Mouse (Mus musculus): ENCODE data around the gene Tax1bp3. TPM values are rescaled to one million over a fixed set of nuclear protein-coding genes. Genes with fewer than 3 reads are reported as not detected.

Gene Tax1bp3
- polyA plus RNA-seq, 1 experiment from 2014 or later: 276 TPM

- H3K9me3 ChIP-seq: no peaks in the 10 kb centered on the region
- no peak for ATAC-seq (ENCODE audit: borderline replicate concordance, extremely low read depth, low FRiP score, low TSS enrichment)
- no peak overlapping the region for H3K27ac ChIP-seq
- H3K36me3 ChIP-seq: no peaks in the 10 kb centered on the region
- no peaks in the 10 kb centered on the region for H3K27me3 ChIP-seq
- no peaks in the 10 kb centered on the region for H3K4me1 ChIP-seq
- H3K4me2 ChIP-seq: no peak overlapping the region
- WGBS: 83% methylated on average over 9 of the region's 9 CpGs
- no peak overlapping the region for H3K4me3 ChIP-seq
- H3K9ac ChIP-seq: no peak overlapping the region
Measured at GRCm38 (mm10) chr11:73148209-73148608, 28.7 kb upstream of the Tax1bp3 start.

- H3K27me3 ChIP-seq: peaks cover 20% of the 10 kb centered on the region
- WGBS: 71% methylated on average over 6 of the region's 6 CpGs
- H3K9me3 ChIP-seq: no peaks in the 10 kb centered on the region
- no peak overlapping the region for H3K4me2 ChIP-seq
- peaks cover 2% of the 10 kb centered on the region; the same call in 1 of the 2 replicates for H3K4me1 ChIP-seq
- no peaks in the 10 kb centered on the region for H3K36me3 ChIP-seq
- H3K27ac ChIP-seq: no peak overlapping the region
- H3K4me3 ChIP-seq: no peak overlapping the region
- no peak for ATAC-seq (ENCODE audit: borderline replicate concordance, extremely low read depth, low FRiP score, low TSS enrichment)
- H3K9ac ChIP-seq: no peak overlapping the region
Measured at GRCm38 (mm10) chr11:73155071-73155470, 21.8 kb upstream of the Tax1bp3 start.

GRCm38 (mm10) chr11:73159957-73160810 is 16.7 kb upstream of the Tax1bp3 start, which contains the start of gene P2rx5:
Gene P2rx5 (plus strand): TSS chr11:73160421.
- Histone ChIP-seq H3K36me3 (no peaks in the 10 kb centered on the region), H3K27me3 (peaks cover 37% of the 10 kb centered on the region), H3K4me1 (peaks cover 4% of the 10 kb centered on the region; the same call in 1 of the 2 replicates), H3K27ac (no peak within 1 kb of the TSS), H3K4me3 (peak within 1 kb of the TSS; percentile 37), H3K4me2 (peak within 1 kb of the TSS; percentile 86), H3K9ac (peak within 1 kb of the TSS; percentile 40), H3K9me3 (no peaks in the 10 kb centered on the region)
- peak; percentile 75 for ATAC-seq (ENCODE audit: borderline replicate concordance, extremely low read depth, low FRiP score, low TSS enrichment)
- WGBS: 3% methylated on average over 44 of the region's 49 CpGs

GRCm38 (mm10) chr11:73160811-73161200 is 16.1 kb upstream of the Tax1bp3 start:
- WGBS: 21% methylated on average over 6 of the region's 6 CpGs
- Histone ChIP-seq H3K27me3 (peaks cover 37% of the 10 kb centered on the region), H3K4me1 (peaks cover 4% of the 10 kb centered on the region; the same call in 1 of the 2 replicates), H3K9me3 (no peaks in the 10 kb centered on the region), H3K36me3 (no peaks in the 10 kb centered on the region), H3K4me2 (peak overlapping the region; percentile 86), H3K9ac (peak overlapping the region; percentile 40; the same call in 1 of the 2 replicates), H3K27ac (no peak overlapping the region), H3K4me3 (peak overlapping the region; percentile 37)
- ATAC-seq (ENCODE audit: borderline replicate concordance, extremely low read depth, low FRiP score, low TSS enrichment): no peak

GRCm38 (mm10) chr11:73161616-73162015 is 15.3 kb upstream of the Tax1bp3 start:
- no peak overlapping the region for H3K4me3 ChIP-seq
- H3K27me3 ChIP-seq: peaks cover 37% of the 10 kb centered on the region
- peaks cover 8% of the 10 kb centered on the region; the same call in 1 of the 2 replicates for H3K4me1 ChIP-seq
- ATAC-seq (ENCODE audit: borderline replicate concordance, extremely low read depth, low FRiP score, low TSS enrichment): no peak
- WGBS: 84% methylated on average over 4 of the region's 4 CpGs
- no peaks in the 10 kb centered on the region for H3K36me3 ChIP-seq
- H3K27ac ChIP-seq: no peak overlapping the region
- no peak overlapping the region for H3K9ac ChIP-seq
- no peak overlapping the region for H3K4me2 ChIP-seq
- no peaks in the 10 kb centered on the region for H3K9me3 ChIP-seq

GRCm38 (mm10) chr11:73162284-73162683 is 14.6 kb upstream of the Tax1bp3 start:
- peaks cover 37% of the 10 kb centered on the region for H3K27me3 ChIP-seq
- H3K4me1 ChIP-seq: peaks cover 9% of the 10 kb centered on the region; the same call in 1 of the 2 replicates
- H3K27ac ChIP-seq: no peak overlapping the region
- H3K4me2 ChIP-seq: no peak overlapping the region
- H3K9ac ChIP-seq: no peak overlapping the region
- no peaks in the 10 kb centered on the region for H3K36me3 ChIP-seq
- WGBS: 48% methylated on average over 5 of the region's 5 CpGs
- H3K4me3 ChIP-seq: no peak overlapping the region
- no peak for ATAC-seq (ENCODE audit: borderline replicate concordance, extremely low read depth, low FRiP score, low TSS enrichment)
- H3K9me3 ChIP-seq: no peaks in the 10 kb centered on the region

GRCm38 (mm10) chr11:73168071-73168470 is 8.8 kb upstream of the Tax1bp3 start:
- H3K9me3 ChIP-seq: no peaks in the 10 kb centered on the region
- ATAC-seq (ENCODE audit: borderline replicate concordance, extremely low read depth, low FRiP score, low TSS enrichment): no peak
- H3K27ac ChIP-seq: no peak overlapping the region
- no peak overlapping the region for H3K9ac ChIP-seq
- H3K27me3 ChIP-seq: no peaks in the 10 kb centered on the region
- H3K36me3 ChIP-seq: no peaks in the 10 kb centered on the region
- no peak overlapping the region for H3K4me2 ChIP-seq
- WGBS: 80% methylated on average over 8 of the region's 8 CpGs
- H3K4me1 ChIP-seq: peaks cover 28% of the 10 kb centered on the region
- H3K4me3 ChIP-seq: no peak overlapping the region

GRCm38 (mm10) chr11:73168576-73168975 is 8.3 kb upstream of the Tax1bp3 start:
- H3K36me3 ChIP-seq: no peaks in the 10 kb centered on the region; the same call in 1 of the 2 replicates
- H3K9ac ChIP-seq: no peak overlapping the region
- ATAC-seq (ENCODE audit: borderline replicate concordance, extremely low read depth, low FRiP score, low TSS enrichment): no peak
- no peak overlapping the region for H3K27ac ChIP-seq
- peaks cover 31% of the 10 kb centered on the region for H3K4me1 ChIP-seq
- no peaks in the 10 kb centered on the region for H3K9me3 ChIP-seq
- no peak overlapping the region for H3K4me3 ChIP-seq
- no peak overlapping the region for H3K4me2 ChIP-seq
- WGBS: 77% methylated on average over 6 of the region's 6 CpGs
- no peaks in the 10 kb centered on the region for H3K27me3 ChIP-seq

GRCm38 (mm10) chr11:73169231-73169630 is 7.7 kb upstream of the Tax1bp3 start:
- Histone ChIP-seq H3K4me2 (no peak overlapping the region), H3K4me1 (peaks cover 31% of the 10 kb centered on the region), H3K36me3 (peaks cover 2% of the 10 kb centered on the region; the same call in 1 of the 2 replicates), H3K4me3 (no peak overlapping the region), H3K9me3 (no peaks in the 10 kb centered on the region), H3K27me3 (no peaks in the 10 kb centered on the region), H3K27ac (no peak overlapping the region), H3K9ac (no peak overlapping the region)
- WGBS: 35% methylated on average over 4 of the region's 4 CpGs
- ATAC-seq (ENCODE audit: borderline replicate concordance, extremely low read depth, low FRiP score, low TSS enrichment): no peak

GRCm38 (mm10) chr11:73172186-73172585 is 4.7 kb upstream of the Tax1bp3 start:
- no peaks in the 10 kb centered on the region for H3K9me3 ChIP-seq
- H3K4me2 ChIP-seq: peak overlapping the region; percentile 9; the same call in 1 of the 2 replicates
- H3K4me1 ChIP-seq: peaks cover 43% of the 10 kb centered on the region
- H3K9ac ChIP-seq: no peak overlapping the region
- peaks cover 5% of the 10 kb centered on the region for H3K36me3 ChIP-seq
- ATAC-seq (ENCODE audit: borderline replicate concordance, extremely low read depth, low FRiP score, low TSS enrichment): no peak
- no peak overlapping the region for H3K4me3 ChIP-seq
- no peaks in the 10 kb centered on the region for H3K27me3 ChIP-seq
- WGBS: 26% methylated on average over 5 of the region's 5 CpGs
- H3K27ac ChIP-seq: peak overlapping the region; percentile 65

GRCm38 (mm10) chr11:73175612-73176011 is 1.3 kb upstream of the Tax1bp3 start:
- H3K27me3 ChIP-seq: no peaks in the 10 kb centered on the region
- H3K36me3 ChIP-seq: peaks cover 9% of the 10 kb centered on the region
- ATAC-seq (ENCODE audit: borderline replicate concordance, extremely low read depth, low FRiP score, low TSS enrichment): no peak
- no peaks in the 10 kb centered on the region for H3K9me3 ChIP-seq
- H3K9ac ChIP-seq: peak overlapping the region; percentile 94
- H3K4me1 ChIP-seq: peaks cover 54% of the 10 kb centered on the region
- peak overlapping the region; percentile 90 for H3K27ac ChIP-seq
- H3K4me2 ChIP-seq: peak overlapping the region; percentile 58
- 24% methylated on average over 8 of the region's 8 CpGs for WGBS
- peak overlapping the region; percentile 93 for H3K4me3 ChIP-seq

GRCm38 (mm10) chr11:73176186-73176585 is 697 bp upstream of the Tax1bp3 start:
- Histone ChIP-seq H3K4me2 (peak overlapping the region; percentile 58), H3K27me3 (no peaks in the 10 kb centered on the region)
- no peak for ATAC-seq (ENCODE audit: borderline replicate concordance, extremely low read depth, low FRiP score, low TSS enrichment)

More at GRCm38 (mm10) chr11:73176186-73176585, 697 bp upstream of the Tax1bp3 start:
- peaks cover 9% of the 10 kb centered on the region for H3K36me3 ChIP-seq
- peaks cover 50% of the 10 kb centered on the region for H3K4me1 ChIP-seq
- H3K9me3 ChIP-seq: no peaks in the 10 kb centered on the region
- H3K27ac ChIP-seq: peak overlapping the region; percentile 90
- H3K4me3 ChIP-seq: peak overlapping the region; percentile 93
- WGBS: under 1% methylated on average over 15 of the region's 15 CpGs
- H3K9ac ChIP-seq: peak overlapping the region; percentile 94

Measured in lung, embryonic 15.5 days (tissue).